Mouse (Mus musculus) hindbrain, embryonic 14.5 days (tissue): ENCODE measurements around the gene Ttll11. TPM values are rescaled to one million over a fixed set of nuclear protein-coding genes. Genes with fewer than 3 reads are reported as not detected.
A peak's percentile ranks its signal among the peaks of the same experiment; 100 is the strongest.

Source experiments
- ATAC-seq: fragments of 200-750 bp; cut with Nextera tagmentation; 2 replicates; pipeline ENCODE4 v1.8.0; 2017; ENCODE audit warnings: moderate number of reproducible peaks, mild to moderate bottlenecking, moderate TSS enrichment, moderate library complexity; ENCODE audit not compliant: low FRiP score
- DNase-seq: peaks from one replicate; pipeline ENCODE4 v3.0.0-alpha.2; 2015; ENCODE audit warnings: low spot score
- H3K27ac ChIP-seq: fragments of 300-500 bp; sonication (generic); 2 replicates; pipeline ENCODE4 v1.5.1; 2014; ENCODE audit warnings: mild to moderate bottlenecking, moderate library complexity
- H3K27me3 ChIP-seq: fragments of 300-500 bp; sonication (generic); 2 replicates; pipeline ENCODE4 v1.6.1; 2014; ENCODE audit warnings: mild to moderate bottlenecking, low read length, mixed read lengths; ENCODE audit not compliant: control insufficient read depth, insufficient read depth
- H3K36me3 ChIP-seq: fragments of 300-500 bp; sonication (generic); replicated peaks from 2 replicates; pipeline ENCODE4 v1.6.1; 2014; ENCODE audit not compliant: control insufficient read depth, insufficient read depth
- H3K4me1 ChIP-seq: fragments of 300-500 bp; sonication (generic); replicated peaks from 2 replicates; pipeline ENCODE4 v1.6.1; 2014; ENCODE audit warnings: antibody characterized with exemption, low read length, mixed read lengths; ENCODE audit not compliant: control insufficient read depth, insufficient read depth
- H3K4me2 ChIP-seq: fragments of 300-500 bp; sonication (generic); replicated peaks from 2 replicates; pipeline ENCODE4 v1.6.1; 2014; ENCODE audit warnings: mild to moderate bottlenecking, moderate library complexity
- H3K4me3 ChIP-seq: fragments of 300-500 bp; sonication (generic); replicated peaks from 2 replicates; pipeline ENCODE4 v1.5.1; 2014; ENCODE audit warnings: mild to moderate bottlenecking, low read length
- H3K9ac ChIP-seq: fragments of 300-500 bp; sonication (generic); 2 replicates; pipeline ENCODE4 v1.6.1; 2014
- H3K9me3 ChIP-seq: fragments of 300-500 bp; sonication (generic); 2 replicates; pipeline ENCODE4 v1.6.1; 2016; ENCODE audit warnings: low read length; ENCODE audit not compliant: control insufficient read depth
- WGBS: fragments of 180-500 bp; shearing (Covaris S2); extraction: QIAGEN DNeasy Blood & Tissue Kit; methylation state at CpG from one replicate; pipeline ENCODE4 v1.1.7; 2014; 5-methylcytosine and 5-hydroxymethylcytosine counted together
- polyA plus RNA-seq: library from polyadenylated mRNA; unstranded; fragments of >200 nt; fragmentation: Nextera tagmentation; extraction: Ambion mirVana; gene quantifications from 2 replicates; pipeline ENCODE4 v1.2.1, GENCODE M21; 2014

Ttll11 gene
- polyA plus RNA-seq, 1 experiment from 2014 or later = 6.6 TPM

GRCm38 (mm10) chr2:35879887-35880286 lies 99.8 kb downstream of the Ttll11 start:
- Histone ChIP-seq H3K9me3 (no peaks in the 10 kb centered on the region), H3K4me2 (no peak overlapping the region), H3K36me3 (no peaks in the 10 kb centered on the region), H3K4me3 (no peak overlapping the region), H3K27me3 (no peaks in the 10 kb centered on the region), H3K4me1 (0 out of 2 replicates have a peak, but pooled peaks cover 5% of the 10 kb centered on the region), H3K27ac (no peak overlapping the region), H3K9ac (no peak overlapping the region)
- ATAC-seq (0 out of 2 replicates have a peak, but pooled peaks have one; percentile 6), DNase-seq (no peak)
- 80% methylated on average over 4 of the region's 4 CpGs for WGBS

- Histone ChIP-seq H3K4me1 (0 out of 2 replicates have a peak, but pooled peaks cover 5% of the 10 kb centered on the region), H3K27ac (no peak overlapping the region), H3K9ac (no peak overlapping the region), H3K4me2 (no peak overlapping the region), H3K36me3 (no peaks in the 10 kb centered on the region), H3K27me3 (no peaks in the 10 kb centered on the region), H3K4me3 (no peak overlapping the region), H3K9me3 (no peaks in the 10 kb centered on the region)
- no peak for ATAC-seq
- 98% methylated on average over 3 of the region's 3 CpGs for WGBS
- no peak for DNase-seq
Observed at GRCm38 (mm10) chr2:35878506-35878905, 101.2 kb downstream of the Ttll11 start.

GRCm38 (mm10) chr2:35875572-35875971 lies 104.1 kb downstream of the Ttll11 start:
- Histone ChIP-seq H3K4me2 (no peak overlapping the region), H3K36me3 (no peaks in the 10 kb centered on the region), H3K27me3 (no peaks in the 10 kb centered on the region), H3K27ac (no peak overlapping the region), H3K9ac (no peak overlapping the region), H3K4me3 (no peak overlapping the region), H3K4me1 (peaks cover 12% of the 10 kb centered on the region; the same call in 1 of the 2 replicates), H3K9me3 (no peaks in the 10 kb centered on the region)
- DNase-seq = no peak
- no peak for ATAC-seq
- 88% methylated on average over 7 of the region's 7 CpGs for whole genome bisulfite sequencing

- H3K36me3 ChIP-seq = no peaks in the 10 kb centered on the region
- H3K4me1 ChIP-seq = peaks cover 7% of the 10 kb centered on the region; the same call in 1 of the 2 replicates
- ATAC-seq = no peak
- no peak for DNase-seq
- no peaks in the 10 kb centered on the region for H3K9me3 ChIP-seq
- H3K9ac ChIP-seq = no peak overlapping the region
- H3K4me2 ChIP-seq = no peak overlapping the region
- 87% methylated on average over 8 of the region's 8 CpGs for WGBS
- H3K4me3 ChIP-seq = no peak overlapping the region
- no peaks in the 10 kb centered on the region for H3K27me3 ChIP-seq
- H3K27ac ChIP-seq = no peak overlapping the region
Observed at GRCm38 (mm10) chr2:35874421-35874820, 105.3 kb downstream of the Ttll11 start.

GRCm38 (mm10) chr2:35869165-35869564 lies 110.5 kb downstream of the Ttll11 start:
- H3K9ac ChIP-seq = no peak overlapping the region
- peaks cover 7% of the 10 kb centered on the region; the same call in 1 of the 2 replicates for H3K4me1 ChIP-seq
- H3K36me3 ChIP-seq = no peaks in the 10 kb centered on the region
- WGBS = 24% methylated on average over 2 of the region's 2 CpGs
- no peak for DNase-seq
- H3K9me3 ChIP-seq = no peaks in the 10 kb centered on the region
- no peaks in the 10 kb centered on the region for H3K27me3 ChIP-seq
- no peak for ATAC-seq
- no peak overlapping the region for H3K4me2 ChIP-seq
- H3K27ac ChIP-seq = no peak overlapping the region
- no peak overlapping the region for H3K4me3 ChIP-seq

- no peak overlapping the region for H3K4me2 ChIP-seq
- H3K27me3 ChIP-seq = no peaks in the 10 kb centered on the region
- no peak for ATAC-seq
- no peak overlapping the region for H3K9ac ChIP-seq
- no peak for DNase-seq
- no peak overlapping the region for H3K4me3 ChIP-seq
- H3K36me3 ChIP-seq = no peaks in the 10 kb centered on the region
- H3K4me1 ChIP-seq = peaks cover 13% of the 10 kb centered on the region
- WGBS = 71% methylated on average over 4 of the region's 4 CpGs
- no peaks in the 10 kb centered on the region for H3K9me3 ChIP-seq
- no peak overlapping the region for H3K27ac ChIP-seq
Observed at GRCm38 (mm10) chr2:35863284-35863683, 116.4 kb downstream of the Ttll11 start.

GRCm38 (mm10) chr2:35861185-35861584 lies 118.5 kb downstream of the Ttll11 start:
- Histone ChIP-seq H3K9ac (no peak overlapping the region), H3K9me3 (no peaks in the 10 kb centered on the region), H3K4me3 (no peak overlapping the region), H3K36me3 (no peaks in the 10 kb centered on the region), H3K27me3 (no peaks in the 10 kb centered on the region), H3K27ac (no peak overlapping the region), H3K4me1 (peaks cover 13% of the 10 kb centered on the region), H3K4me2 (no peak overlapping the region)
- DNase-seq (no peak), ATAC-seq (no peak)
- WGBS = 86% methylated on average over 7 of the region's 7 CpGs

GRCm38 (mm10) chr2:35860394-35860744 lies 119.3 kb downstream of the Ttll11 start:
- Histone ChIP-seq H3K4me3 (no peak overlapping the region), H3K9me3 (no peaks in the 10 kb centered on the region), H3K4me2 (no peak overlapping the region), H3K27me3 (no peaks in the 10 kb centered on the region), H3K4me1 (peaks cover 13% of the 10 kb centered on the region), H3K27ac (peak overlapping the region; percentile 10; the same call in 1 of the 2 replicates), H3K9ac (no peak overlapping the region), H3K36me3 (no peaks in the 10 kb centered on the region)
- DNase-seq = no peak
- 62% methylated on average over 10 of the region's 10 CpGs for WGBS
- ATAC-seq = no peak

- Histone ChIP-seq H3K27ac (peak overlapping the region; percentile 10; the same call in 1 of the 2 replicates), H3K4me2 (no peak overlapping the region), H3K9ac (no peak overlapping the region), H3K36me3 (no peaks in the 10 kb centered on the region), H3K9me3 (no peaks in the 10 kb centered on the region), H3K27me3 (no peaks in the 10 kb centered on the region), H3K4me3 (no peak overlapping the region), H3K4me1 (peaks cover 13% of the 10 kb centered on the region)
- DNase-seq = no peak
- 70% methylated on average over 7 of the region's 7 CpGs for WGBS
- no peak for ATAC-seq
Observed at GRCm38 (mm10) chr2:35859708-35860393, 119.9 kb downstream of the Ttll11 start.
